Mouse (Mus musculus) heart, embryonic 15.5 days (tissue): ENCODE results near the gene Txndc16. TPM values are rescaled to one million over a fixed set of nuclear protein-coding genes. Genes with fewer than 3 reads are reported as not detected.

ENCODE experiments used
- ATAC-seq: fragments of 200-750 bp; cut with Nextera tagmentation; replicated peaks from 2 replicates; pipeline ENCODE4 v1.8.0; 2017; ENCODE audit warnings: low read depth, moderate TSS enrichment; ENCODE audit not compliant: insufficient number of reproducible peaks, insufficient read depth, low FRiP score
- H3K27ac ChIP-seq: fragments of 300-500 bp; sonication (generic); 2 replicates; pipeline ENCODE4 v1.5.1; 2015; ENCODE audit warnings: mild to moderate bottlenecking, inconsistent platforms
- H3K27me3 ChIP-seq: fragments of 300-500 bp; sonication (generic); 2 replicates; pipeline ENCODE4 v1.6.1; 2015; ENCODE audit warnings: inconsistent platforms
- H3K36me3 ChIP-seq: fragments of 300-500 bp; sonication (generic); 2 replicates; pipeline ENCODE4 v1.6.1; 2015; ENCODE audit warnings: mild to moderate bottlenecking, inconsistent platforms
- H3K4me1 ChIP-seq: fragments of 300-500 bp; sonication (generic); replicated peaks from 2 replicates; pipeline ENCODE4 v1.6.1; 2015; ENCODE audit warnings: inconsistent platforms
- H3K4me2 ChIP-seq: fragments of 300-500 bp; sonication (generic); 2 replicates; pipeline ENCODE4 v1.6.1; 2015; ENCODE audit warnings: inconsistent platforms, mild to moderate bottlenecking, moderate library complexity
- H3K4me3 ChIP-seq: fragments of 300-500 bp; sonication (generic); 2 replicates; pipeline ENCODE4 v1.5.1; 2015; ENCODE audit warnings: mild to moderate bottlenecking, inconsistent platforms
- H3K9ac ChIP-seq: fragments of 300-500 bp; sonication (generic); 2 replicates; pipeline ENCODE4 v1.6.1; 2015; ENCODE audit warnings: mild to moderate bottlenecking, inconsistent platforms
- H3K9me3 ChIP-seq: fragments of 300-500 bp; sonication (generic); replicated peaks from 2 replicates; pipeline ENCODE4 v1.6.1; 2016; ENCODE audit warnings: inconsistent platforms
- WGBS: fragments of 180-500 bp; shearing (Covaris S2); methylation state at CpG from one replicate; pipeline ENCODE4 v1.1.7; 2015; ENCODE audit warnings: mixed read lengths; 5-methylcytosine and 5-hydroxymethylcytosine counted together
- polyA plus RNA-seq: library from polyadenylated mRNA; unstranded; fragments of >200 nt; fragmentation: Nextera tagmentation; extraction: Ambion mirVana; gene quantifications from 2 replicates; pipeline ENCODE4 v1.2.1, GENCODE M21; 2015

The Txndc16 gene
- 11.8 and 12.4 TPM in 2 replicates for polyA plus RNA-seq

DNA sequence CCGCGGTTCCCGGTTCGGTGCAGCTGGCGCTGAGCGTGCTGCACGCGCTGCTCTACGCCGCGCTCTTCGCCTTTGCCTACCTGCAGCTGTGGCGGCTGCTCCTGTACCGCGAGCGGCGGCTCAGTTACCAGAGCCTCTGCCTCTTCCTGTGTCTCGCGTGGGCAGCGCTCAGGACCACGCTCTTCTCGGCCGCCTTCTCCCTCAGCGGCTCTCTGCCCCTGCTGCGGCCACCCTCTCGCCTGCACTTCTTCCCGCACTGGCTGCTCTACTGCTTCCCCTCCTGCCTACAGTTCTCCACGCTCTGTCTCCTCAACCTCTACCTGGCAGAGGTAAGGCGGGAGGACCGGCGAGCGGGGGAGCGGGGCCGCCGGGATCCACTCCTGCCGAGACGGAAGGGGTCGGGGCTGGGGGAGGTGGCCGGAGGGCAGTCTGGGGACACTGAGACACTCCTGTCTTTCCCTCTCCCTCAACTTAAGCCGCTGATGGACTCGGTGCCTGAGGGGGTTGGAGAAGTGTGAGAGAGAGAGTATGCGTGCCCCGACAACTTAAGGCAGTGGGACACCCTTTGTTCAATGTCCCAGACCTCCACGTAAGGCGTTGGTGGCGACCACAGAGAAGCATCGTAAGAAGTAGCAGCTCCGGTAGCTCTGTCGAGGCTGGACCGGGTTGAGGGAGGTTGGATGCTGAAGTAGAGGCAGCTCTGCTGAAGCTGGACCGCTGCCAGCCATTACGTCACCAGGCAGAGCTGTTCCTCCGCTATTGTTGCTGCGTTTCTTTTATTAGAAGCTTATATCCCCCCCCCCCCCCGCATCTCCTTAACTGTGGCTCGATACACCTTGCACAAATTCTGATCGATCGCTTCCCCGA lies at the start of gene Txndc16:
Txndc16 (minus strand) TSS at position 239 of the 867 bp plus-strand sequence.
- Histone ChIP-seq H3K27me3 (no peaks in the 10 kb centered on the region), H3K27ac (peak within 1 kb of the TSS; percentile 97), H3K9ac (peak within 1 kb of the TSS; percentile 89), H3K4me1 (peaks cover 14% of the 10 kb centered on the region), H3K4me2 (peak within 1 kb of the TSS; percentile 93), H3K36me3 (no peaks in the 10 kb centered on the region), H3K9me3 (no peaks in the 10 kb centered on the region), H3K4me3 (peak within 1 kb of the TSS; percentile 96)
- ATAC-seq = peak; percentile 41
- under 1% methylated on average over 59 of the region's 59 CpGs for WGBS

DNA sequence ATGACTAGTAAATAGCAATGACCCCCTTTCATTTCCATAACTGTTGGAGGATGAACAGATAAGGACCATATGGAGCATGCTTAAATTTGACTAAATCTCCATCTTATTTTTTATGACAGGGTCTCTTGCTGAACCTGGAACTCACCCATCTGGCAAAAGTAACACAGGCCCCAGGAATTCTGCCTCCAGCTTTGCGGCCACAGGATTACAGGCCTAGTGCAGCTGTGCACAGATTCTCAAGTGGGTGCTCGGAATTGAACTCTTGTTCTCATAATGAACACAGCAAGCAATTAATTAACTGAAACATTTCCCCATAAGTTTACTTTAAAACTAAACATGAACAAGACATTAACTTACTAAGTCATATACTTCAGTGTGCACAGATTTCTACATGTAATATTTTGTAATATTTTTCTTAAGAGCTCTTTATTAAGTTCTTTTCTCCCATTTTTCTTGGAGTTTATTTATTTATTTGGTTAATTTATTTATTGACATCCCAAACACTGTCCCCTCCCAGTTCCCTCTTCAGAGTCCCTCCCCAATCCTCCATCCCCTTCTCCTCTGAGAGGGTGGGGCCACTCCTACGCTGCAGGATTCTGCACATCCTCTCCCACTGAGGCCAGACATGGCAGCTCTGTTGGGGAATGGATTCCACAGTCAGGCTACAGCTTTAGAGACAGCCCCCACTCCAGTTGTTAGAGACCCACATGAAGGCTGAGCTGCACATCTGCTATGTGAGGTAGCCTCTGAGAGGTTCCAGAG lies 43.9 kb upstream of the Txndc16 start:
- no peak for ATAC-seq
- Histone ChIP-seq H3K9ac (no peak overlapping the region), H3K4me1 (no peaks in the 10 kb centered on the region), H3K9me3 (no peaks in the 10 kb centered on the region), H3K4me2 (no peak overlapping the region), H3K4me3 (no peak overlapping the region), H3K27me3 (no peaks in the 10 kb centered on the region), H3K36me3 (no peaks in the 10 kb centered on the region), H3K27ac (no peak overlapping the region)
- 77% methylated on average over 3 of the region's 3 CpGs for WGBS

DNA sequence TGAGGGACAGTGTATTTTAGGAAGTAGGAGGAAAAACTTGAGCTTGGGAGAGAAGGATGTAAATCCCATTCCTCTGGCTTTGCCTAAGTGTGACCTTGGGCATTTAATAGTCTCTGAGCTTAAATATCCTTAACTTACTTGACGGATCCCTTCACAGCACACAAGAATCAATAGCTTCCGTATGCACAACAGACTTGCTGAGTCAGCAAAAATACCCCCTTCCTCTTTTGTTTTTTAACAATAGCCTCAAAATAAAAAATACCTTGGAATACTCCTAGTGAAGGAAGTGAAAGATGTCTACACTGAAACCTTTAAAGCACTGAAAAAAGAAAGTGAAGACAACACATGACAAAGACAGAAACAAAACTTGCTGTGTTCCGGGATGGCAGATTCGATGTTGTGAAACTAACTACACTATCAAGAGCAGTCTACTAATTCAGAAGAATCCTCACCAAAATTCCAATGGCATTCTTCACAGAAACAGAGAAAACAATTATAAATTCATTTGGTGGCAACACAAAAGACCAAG lies 31.5 kb upstream of the Txndc16 start:
- H3K4me2 ChIP-seq = no peak overlapping the region
- ATAC-seq = no peak
- no peak overlapping the region for H3K9ac ChIP-seq
- H3K27me3 ChIP-seq = no peaks in the 10 kb centered on the region
- H3K9me3 ChIP-seq = no peaks in the 10 kb centered on the region
- no peak overlapping the region for H3K27ac ChIP-seq
- no peaks in the 10 kb centered on the region for H3K36me3 ChIP-seq
- H3K4me3 ChIP-seq = no peak overlapping the region
- H3K4me1 ChIP-seq = no peaks in the 10 kb centered on the region
- WGBS = 84% methylated on average over 4 of the region's 4 CpGs

- Histone ChIP-seq H3K27me3 (no peaks in the 10 kb centered on the region), H3K27ac (no peak overlapping the region), H3K9ac (no peak overlapping the region), H3K4me3 (no peak overlapping the region), H3K4me2 (no peak overlapping the region), H3K4me1 (no peaks in the 10 kb centered on the region), H3K9me3 (no peaks in the 10 kb centered on the region), H3K36me3 (no peaks in the 10 kb centered on the region)
- WGBS = 50% methylated on average over 1 of the region's 1 CpGs
- no peak for ATAC-seq
These were observed 21.5 kb upstream of the Txndc16 start for GRCm38 (mm10) chr14:45241613-45242012.

DNA sequence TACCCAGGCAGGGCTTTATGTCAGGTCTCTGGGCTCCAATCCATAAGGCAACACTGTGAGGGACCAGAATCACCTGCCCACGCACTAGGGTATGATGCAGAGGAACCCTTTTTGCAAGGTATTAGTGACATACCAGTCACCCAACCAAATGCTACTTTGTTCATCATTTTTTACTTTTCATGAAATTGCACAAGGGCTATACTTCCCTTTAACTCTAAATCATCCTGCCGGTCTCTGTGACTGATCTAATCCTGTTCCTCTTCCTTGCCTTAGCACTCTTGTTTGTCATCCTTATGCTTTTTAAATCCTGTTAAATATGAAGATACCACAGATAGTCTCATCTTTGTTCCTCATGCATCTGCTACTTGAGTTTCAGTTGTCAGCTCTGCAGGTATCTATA lies 18.9 kb upstream of the Txndc16 start:
- 66% methylated on average over 2 of the region's 2 CpGs for WGBS
- no peaks in the 10 kb centered on the region for H3K4me1 ChIP-seq
- H3K27me3 ChIP-seq = no peaks in the 10 kb centered on the region
- H3K27ac ChIP-seq = no peak overlapping the region
- H3K9ac ChIP-seq = no peak overlapping the region
- no peaks in the 10 kb centered on the region for H3K9me3 ChIP-seq
- ATAC-seq = no peak
- H3K36me3 ChIP-seq = no peaks in the 10 kb centered on the region
- no peak overlapping the region for H3K4me2 ChIP-seq
- no peak overlapping the region for H3K4me3 ChIP-seq

DNA sequence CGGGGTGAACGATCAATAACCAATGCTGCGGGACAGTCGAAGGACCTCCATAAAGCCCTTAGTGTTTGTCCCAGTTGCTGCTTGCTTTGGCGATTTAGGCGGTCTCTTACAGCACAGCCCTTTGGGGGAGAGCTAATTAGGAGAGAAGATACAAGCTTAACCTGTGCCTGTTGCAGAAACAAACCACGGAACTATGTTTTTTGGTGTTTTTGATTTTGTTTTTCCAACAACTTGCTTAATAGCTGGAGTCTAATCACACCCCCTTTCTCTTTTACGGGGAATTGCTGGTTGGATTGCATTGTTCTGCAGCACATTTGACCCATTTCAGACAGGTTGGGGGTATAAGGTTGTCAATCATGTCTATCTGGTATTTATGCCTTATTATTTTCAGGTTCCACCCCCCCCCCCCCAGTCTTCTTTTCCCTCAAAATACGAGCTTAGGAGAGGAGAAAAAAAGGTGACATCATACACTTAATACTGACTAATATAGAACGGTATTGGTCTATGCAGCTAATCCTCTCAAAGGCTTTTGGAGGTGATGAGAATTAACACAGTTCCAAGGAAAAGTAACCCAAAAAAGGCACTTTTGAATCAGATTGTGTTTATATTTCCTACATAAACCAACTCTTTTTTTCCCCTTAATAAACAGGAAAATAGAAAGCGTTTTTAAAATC lies 966 bp upstream of the Txndc16 start:
- 10% methylated on average over 11 of the region's 11 CpGs for WGBS
- Histone ChIP-seq H3K4me1 (peaks cover 14% of the 10 kb centered on the region), H3K9ac (peak overlapping the region; percentile 89), H3K4me2 (peak overlapping the region; percentile 93), H3K27me3 (no peaks in the 10 kb centered on the region), H3K9me3 (no peaks in the 10 kb centered on the region), H3K4me3 (peak overlapping the region; percentile 96), H3K36me3 (no peaks in the 10 kb centered on the region), H3K27ac (peak overlapping the region; percentile 97)
- no peak for ATAC-seq

GRCm38 (mm10) chr14:45219281-45220089 lies 643 bp downstream of the Txndc16 start, which contains the start of gene Gpr137c:
Gpr137c (plus strand) TSS chr14:45219717.
- Histone ChIP-seq H3K4me1 (peaks cover 14% of the 10 kb centered on the region), H3K4me3 (peak within 1 kb of the TSS; percentile 96), H3K4me2 (peak within 1 kb of the TSS; percentile 93), H3K9ac (peak within 1 kb of the TSS; percentile 89), H3K27me3 (no peaks in the 10 kb centered on the region), H3K9me3 (no peaks in the 10 kb centered on the region), H3K27ac (peak within 1 kb of the TSS; percentile 97), H3K36me3 (no peaks in the 10 kb centered on the region)
- ATAC-seq = peak; percentile 98
- WGBS = under 1% methylated on average over 85 of the region's 86 CpGs

DNA sequence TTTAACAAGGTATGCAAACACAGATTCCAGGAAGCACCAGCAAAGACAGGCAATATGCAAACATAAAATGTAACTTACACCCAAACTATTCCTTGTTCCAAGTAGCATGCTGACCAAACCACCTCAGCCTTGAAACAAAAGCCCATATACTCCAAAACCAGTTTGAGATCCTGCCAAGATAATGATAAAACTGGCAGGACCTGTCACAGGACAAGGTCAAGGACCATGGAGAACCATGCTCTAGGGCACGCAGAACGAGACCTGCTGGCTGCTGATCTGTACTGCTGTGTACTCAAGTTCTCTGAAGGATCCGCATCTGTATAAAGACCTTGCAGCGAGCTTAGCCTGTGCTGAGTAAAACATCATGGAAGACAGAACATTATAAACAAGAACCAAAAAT lies 2.4 kb downstream of the Txndc16 start:
- no peak for ATAC-seq
- Histone ChIP-seq H3K4me1 (peaks cover 14% of the 10 kb centered on the region), H3K4me2 (no peak overlapping the region), H3K4me3 (no peak overlapping the region), H3K9me3 (no peaks in the 10 kb centered on the region), H3K27me3 (no peaks in the 10 kb centered on the region), H3K36me3 (no peaks in the 10 kb centered on the region), H3K9ac (no peak overlapping the region), H3K27ac (no peak overlapping the region)
- WGBS = 85% methylated on average over 4 of the region's 4 CpGs

- Histone ChIP-seq H3K4me1 (peaks cover 14% of the 10 kb centered on the region), H3K27ac (no peak overlapping the region), H3K9ac (no peak overlapping the region), H3K36me3 (no peaks in the 10 kb centered on the region), H3K4me2 (no peak overlapping the region), H3K27me3 (no peaks in the 10 kb centered on the region), H3K4me3 (no peak overlapping the region), H3K9me3 (no peaks in the 10 kb centered on the region)
- ATAC-seq = no peak
- WGBS = 91% methylated on average over 9 of the region's 9 CpGs
These were observed 3.3 kb downstream of the Txndc16 start for GRCm38 (mm10) chr14:45216711-45217340.

GRCm38 (mm10) chr14:45211431-45211830 lies 8.7 kb downstream of the Txndc16 start:
- WGBS = 86% methylated on average over 1 of the region's 1 CpGs
- H3K4me2 ChIP-seq = no peak overlapping the region

More at GRCm38 (mm10) chr14:45211431-45211830, 8.7 kb downstream of the Txndc16 start:
- H3K36me3 ChIP-seq = peaks cover 4% of the 10 kb centered on the region; the same call in 1 of the 2 replicates
- no peak overlapping the region for H3K9ac ChIP-seq
- no peak overlapping the region for H3K4me3 ChIP-seq
- H3K27ac ChIP-seq = no peak overlapping the region
- no peak for ATAC-seq
- no peaks in the 10 kb centered on the region for H3K9me3 ChIP-seq
- no peaks in the 10 kb centered on the region for H3K4me1 ChIP-seq
- H3K27me3 ChIP-seq = no peaks in the 10 kb centered on the region
